Mouse (Mus musculus) kidney, adult 18-20 months (tissue): Measurements from ENCODE around the gene Abca12.
A peak's percentile ranks its signal among the peaks of the same experiment; 100 is the strongest.

Experiments used
- DNase-seq: peaks from one replicate; pipeline ENCODE4 v3.0.0; 2021

Gene Abca12

DNA sequence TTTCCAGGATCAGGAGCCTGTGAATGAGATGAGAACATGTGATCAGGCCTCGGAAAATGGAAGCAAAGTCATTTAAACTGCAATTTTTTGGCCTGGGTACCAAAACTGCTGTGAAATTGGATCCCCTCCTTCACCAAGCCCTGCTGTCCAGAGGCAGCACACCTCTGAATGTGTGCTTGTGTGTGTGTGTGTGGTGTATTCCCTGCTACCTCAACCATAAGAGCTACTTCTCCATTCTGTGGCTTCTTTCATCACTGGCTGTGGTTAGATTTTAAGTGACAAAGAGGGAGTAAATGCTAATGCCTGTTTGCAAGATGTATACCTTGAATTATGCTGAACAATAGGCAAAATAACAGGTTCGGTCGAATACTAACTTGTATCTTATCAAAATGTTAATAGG lies 84.4 kb downstream of the Abca12 start:
- no peak for DNase-seq

DNA sequence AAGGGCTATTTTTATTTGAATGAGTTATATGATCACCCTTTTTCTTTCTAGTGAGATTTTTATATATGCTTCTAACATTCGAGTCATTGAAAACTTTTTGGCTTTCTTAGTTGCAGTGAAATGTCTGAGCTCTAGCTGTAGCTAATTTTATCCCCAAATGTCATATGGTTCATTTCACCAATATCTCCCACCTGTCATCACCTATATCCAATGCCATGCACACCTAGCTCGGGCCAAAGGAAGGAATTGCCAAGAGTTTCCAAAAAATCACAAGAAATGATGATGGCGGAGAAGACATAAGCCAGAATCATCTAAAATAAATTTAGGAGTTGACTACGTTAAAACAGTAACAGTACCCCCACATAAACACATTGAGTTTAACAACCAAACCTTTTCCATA lies 102.5 kb downstream of the Abca12 start:
- no peak for DNase-seq

- no peak for DNase-seq
Measured at GRCm38 (mm10) chr1:71310614-71311013, 104.1 kb downstream of the Abca12 start.

GRCm38 (mm10) chr1:71307362-71307761 lies 107.3 kb downstream of the Abca12 start:
- DNase-seq, result no peak

- no peak for DNase-seq
Measured at GRCm38 (mm10) chr1:71306196-71306595, 108.5 kb downstream of the Abca12 start.

- no peak for DNase-seq
Measured at GRCm38 (mm10) chr1:71304588-71304987, 110.1 kb downstream of the Abca12 start.

DNA sequence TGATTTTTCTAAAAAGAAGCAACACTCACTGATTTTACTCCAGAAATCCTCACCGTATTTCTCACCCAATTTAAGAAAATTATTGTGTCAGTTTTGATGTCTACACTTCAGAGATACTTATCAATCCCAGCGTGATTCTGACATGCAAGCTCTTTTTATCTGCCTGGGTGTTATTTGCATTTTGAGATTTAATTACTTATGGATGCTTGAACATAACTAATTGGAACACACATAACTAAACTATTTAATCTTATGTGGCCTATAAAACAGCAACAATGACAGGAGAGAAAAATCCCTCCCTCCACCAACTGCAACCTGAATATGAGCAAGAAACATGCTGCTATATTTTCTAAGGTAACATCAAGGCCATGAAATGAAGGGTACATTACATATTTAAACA lies 117.7 kb downstream of the Abca12 start:
- DNase-seq, result no peak

DNA sequence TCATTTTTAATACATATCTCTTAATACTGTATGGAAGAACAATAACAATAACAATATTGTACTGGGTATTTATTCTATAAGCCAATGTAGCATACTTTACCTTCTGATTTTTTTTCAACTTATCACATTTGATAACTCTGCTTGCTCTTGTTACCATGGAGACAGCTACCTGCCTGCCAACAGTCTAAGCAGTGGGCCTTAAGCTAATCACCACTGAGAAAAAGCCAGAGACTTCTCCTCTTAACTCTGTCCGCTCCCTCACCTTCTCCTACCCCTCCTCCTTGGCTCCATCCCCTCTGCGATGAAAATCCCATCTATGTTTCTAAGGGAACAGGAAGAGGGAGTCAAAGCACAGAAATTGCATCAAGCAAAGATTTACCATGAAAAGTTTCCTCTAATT lies 118.1 kb downstream of the Abca12 start:
- DNase-seq, result no peak

GRCm38 (mm10) chr1:71291917-71292316 lies 122.8 kb downstream of the Abca12 start:
- no peak for DNase-seq

- DNase-seq, result peak; percentile 66
Measured at GRCm38 (mm10) chr1:71289511-71289910, 125.2 kb downstream of the Abca12 start.

GRCm38 (mm10) chr1:71276940-71277339 lies 137.8 kb downstream of the Abca12 start:
- no peak for DNase-seq

GRCm38 (mm10) chr1:71272550-71272949 lies 142.2 kb downstream of the Abca12 start:
- DNase-seq, result no peak

GRCm38 (mm10) chr1:71272077-71272476 lies 142.6 kb downstream of the Abca12 start:
- no peak for DNase-seq

- DNase-seq, result no peak
Measured at GRCm38 (mm10) chr1:71270083-71270482, 144.6 kb downstream of the Abca12 start.

DNA sequence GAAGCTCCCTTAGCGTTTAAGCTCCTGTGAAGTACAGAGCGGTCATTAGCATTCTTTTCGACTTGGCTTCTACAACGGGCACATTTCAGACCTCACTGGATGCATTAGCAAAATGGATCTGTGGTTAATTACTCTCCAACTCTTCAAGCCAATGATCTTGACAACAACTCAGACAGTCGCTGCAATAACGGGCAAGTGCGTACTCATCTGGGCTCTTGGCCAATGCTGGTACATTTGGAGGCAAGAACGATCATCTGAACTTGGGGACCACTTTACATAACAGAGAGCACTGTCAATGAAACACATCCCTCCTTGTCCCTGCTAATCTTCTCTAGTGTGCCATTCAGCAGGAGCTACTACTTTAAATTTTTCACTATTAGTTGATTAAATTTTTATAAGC lies 148.1 kb downstream of the Abca12 start:
- no peak for DNase-seq

GRCm38 (mm10) chr1:71263532-71263931 lies 151.2 kb downstream of the Abca12 start:
- no peak for DNase-seq

- no peak for DNase-seq
Measured at GRCm38 (mm10) chr1:71244647-71245046, 170.1 kb downstream of the Abca12 start.

DNA sequence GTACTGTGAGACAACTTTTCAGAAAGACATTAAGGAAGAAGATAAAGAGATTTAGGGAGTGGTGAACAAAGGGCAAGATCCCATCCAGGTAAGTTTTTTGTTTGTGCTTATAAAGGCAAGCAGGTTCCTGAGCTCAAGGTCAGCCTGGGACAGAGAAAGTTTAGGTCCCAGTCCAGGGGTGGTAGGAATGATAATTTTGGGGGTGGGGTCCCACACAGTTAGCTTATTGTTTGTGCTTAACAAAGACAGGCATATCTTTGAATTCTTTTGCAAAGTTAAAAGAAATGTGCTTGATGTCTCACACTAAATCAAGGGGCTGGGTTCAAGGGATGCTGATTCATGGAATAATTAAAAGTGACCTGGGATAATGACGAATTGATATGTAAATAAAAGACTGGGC lies 173.3 kb downstream of the Abca12 start:
- no peak for DNase-seq

DNA sequence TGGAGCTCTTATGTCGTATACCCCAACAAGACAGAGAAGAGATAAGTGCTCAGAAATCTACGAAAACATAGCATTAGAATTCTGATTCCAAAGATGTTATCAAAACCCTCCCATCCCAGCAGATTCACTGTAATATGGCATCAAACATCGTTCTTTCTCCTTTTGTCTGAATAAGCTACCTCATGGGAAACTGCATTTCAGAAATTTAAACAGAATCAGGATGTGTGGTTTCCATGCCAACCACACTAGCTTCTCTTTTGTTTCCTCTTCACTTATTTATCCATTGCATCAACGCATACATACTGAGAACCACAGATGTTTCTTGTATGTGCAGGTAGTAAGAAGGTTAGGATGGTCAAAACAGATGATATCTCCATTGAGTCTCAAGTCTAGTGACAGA lies 175.1 kb downstream of the Abca12 start:
- DNase-seq, result no peak

DNA sequence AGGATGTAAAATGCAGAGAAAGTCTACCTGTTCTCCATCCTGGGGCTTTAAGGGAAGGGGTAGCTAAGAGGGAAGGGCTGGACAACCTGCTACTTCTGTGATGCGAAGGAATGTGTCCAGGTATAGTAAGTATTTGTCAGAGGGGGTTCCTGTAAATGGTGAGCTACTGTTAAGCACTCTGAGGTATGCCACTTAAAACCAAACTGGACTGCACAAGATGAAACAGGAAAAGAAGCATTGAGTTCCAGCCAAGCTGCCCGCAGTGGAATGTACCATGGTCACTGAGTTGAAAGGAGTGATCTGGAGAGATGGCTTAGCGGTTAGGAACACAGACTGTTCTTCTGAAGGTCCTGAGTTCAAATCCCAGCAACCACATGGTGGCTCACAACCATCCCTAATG lies 179.4 kb downstream of the Abca12 start:
- DNase-seq, result no peak

DNA sequence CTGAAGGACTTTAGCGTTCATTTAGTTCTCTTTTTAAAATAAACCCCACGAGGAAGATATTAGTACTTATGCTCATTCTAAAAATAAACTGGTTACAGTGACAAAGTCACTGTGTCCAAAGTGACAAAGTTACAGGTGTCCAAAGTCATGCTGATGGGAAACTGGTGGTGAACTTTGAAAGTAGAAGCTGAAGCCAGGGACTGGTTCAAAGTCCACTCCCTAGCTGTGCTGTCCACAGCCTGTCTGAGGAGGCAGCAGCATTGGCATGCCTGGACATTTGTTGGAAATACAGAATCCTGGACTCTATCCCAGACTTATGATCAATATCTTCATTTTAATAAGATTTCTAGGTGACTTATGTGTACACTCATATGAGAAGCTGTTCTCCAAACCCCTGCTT lies 183.5 kb downstream of the Abca12 start:
- no peak for DNase-seq

- no peak for DNase-seq
Measured at GRCm38 (mm10) chr1:71203581-71203980, 211.1 kb downstream of the Abca12 start.

GRCm38 (mm10) chr1:71196191-71196590 lies 218.5 kb downstream of the Abca12 start:
- DNase-seq, result no peak

DNA sequence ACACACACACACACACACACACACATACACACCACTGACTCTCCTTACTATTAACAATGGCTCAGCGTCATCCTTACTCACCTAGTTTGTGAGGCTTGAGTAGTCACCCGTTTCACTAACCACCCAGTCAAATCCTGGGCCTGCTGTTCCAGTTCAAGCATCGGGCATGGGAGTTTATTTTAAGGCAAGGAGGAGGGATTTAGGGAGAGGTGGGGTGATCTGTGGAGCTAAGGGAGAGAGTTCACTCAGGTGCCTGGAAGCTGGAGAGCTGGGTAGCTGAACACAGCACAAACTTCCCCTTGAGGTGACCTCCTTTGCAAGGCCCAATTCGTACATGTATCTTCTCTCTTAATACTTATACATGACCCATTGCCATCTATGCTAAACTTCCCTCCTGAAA lies 219.4 kb downstream of the Abca12 start:
- no peak for DNase-seq

- DNase-seq, result no peak
Measured at GRCm38 (mm10) chr1:71193931-71194330, 220.8 kb downstream of the Abca12 start.
